Mouse (Mus musculus): ENCODE measurements at regions not wholly inside any gene's neighbourhood (a gene's known extent, or its start where the extent isn't known, plus 50 kb on each side); places are given as distances from the start of the nearest gene placed in this dataset.

DNA sequence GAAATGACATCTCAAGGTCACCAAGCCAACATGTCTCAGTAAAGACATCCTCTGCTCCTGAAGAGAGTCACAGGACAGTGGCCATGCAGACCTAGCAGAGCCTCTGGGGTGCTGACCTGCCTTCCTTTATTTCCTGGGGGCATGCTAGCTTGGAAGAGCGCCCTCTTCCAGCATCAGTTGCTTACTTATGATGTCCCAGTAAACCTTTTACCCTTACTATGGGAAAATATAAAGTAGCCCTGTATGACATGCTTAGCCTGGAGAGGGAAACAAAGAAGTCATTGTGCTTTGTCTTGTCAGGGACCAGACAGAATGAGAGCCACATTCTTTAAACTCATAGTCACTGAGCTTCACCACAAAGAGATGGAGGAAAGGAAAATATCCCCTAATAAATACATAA is 82.9 kb downstream of the Postn start:
- DNase-seq (ENCODE audit: low spot score in 2 of 2) = no peak

DNA sequence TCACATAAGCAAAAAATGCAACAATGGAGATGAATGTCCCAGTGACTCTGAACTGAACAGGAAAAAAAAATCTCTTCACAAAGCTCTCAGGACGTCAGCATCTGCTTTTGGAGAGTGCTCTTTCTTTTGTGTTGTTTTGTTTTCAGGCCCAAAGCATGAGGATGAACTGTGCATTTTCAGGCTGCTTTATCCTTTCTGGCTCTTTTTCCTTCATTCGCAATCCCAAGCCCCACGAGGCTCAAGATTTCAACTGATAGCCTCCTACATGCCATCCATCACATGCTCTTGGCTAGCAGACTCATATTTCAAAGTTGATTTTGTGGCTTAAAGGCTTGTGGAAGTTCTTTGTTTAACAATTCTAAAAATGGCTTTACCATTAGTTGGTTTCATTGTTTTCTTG is 86.0 kb downstream of the Postn start:
- DNase-seq (ENCODE audit: low spot score in 2 of 2) = no peak

GRCm38 (mm10) chr3:54457416-54457815 is 96.5 kb downstream of the Postn start:
- no peak for DNase-seq (ENCODE audit: low spot score in 2 of 2)

DNA sequence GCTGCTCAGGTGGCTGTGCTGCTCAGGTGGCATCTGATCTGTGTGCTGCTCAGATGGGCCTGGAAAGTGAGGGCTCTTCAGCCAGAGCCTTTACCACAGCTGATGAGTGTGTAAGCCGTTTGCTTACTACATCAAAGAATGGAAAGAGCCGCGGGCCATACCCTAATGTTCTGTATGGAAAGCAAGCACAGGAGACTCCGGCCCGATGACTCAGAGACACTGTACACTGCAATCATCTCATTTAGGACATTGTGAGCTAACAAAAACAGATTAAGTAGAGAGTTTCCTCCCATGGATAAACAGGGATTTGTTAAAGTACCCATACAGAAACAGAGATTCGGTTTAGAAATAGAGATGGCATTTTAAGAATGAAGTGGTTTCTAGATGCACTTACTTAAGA is 100.5 kb downstream of the Postn start:
- no peak for DNase-seq (ENCODE audit: low spot score in 2 of 2)

DNA sequence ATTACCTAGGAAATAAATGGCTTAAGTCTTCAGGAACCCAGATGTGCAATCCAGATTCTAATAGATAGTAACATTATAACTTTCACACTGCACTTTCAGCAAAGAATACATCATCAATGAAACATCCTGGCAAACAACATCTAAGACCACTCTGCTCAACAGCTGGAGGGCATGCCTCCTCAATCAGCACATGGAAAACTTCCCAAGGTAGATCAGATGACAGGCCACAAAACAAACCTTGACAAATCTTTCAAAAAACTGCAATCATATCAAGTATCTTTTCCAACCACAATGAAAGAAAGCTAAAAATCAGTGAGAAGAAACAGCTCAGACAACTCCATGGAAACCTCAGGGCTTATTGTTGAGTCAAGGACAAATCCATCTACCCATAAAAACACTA is 105.2 kb downstream of the Postn start:
- DNase-seq (ENCODE audit: low spot score in 2 of 2) = no peak

DNA sequence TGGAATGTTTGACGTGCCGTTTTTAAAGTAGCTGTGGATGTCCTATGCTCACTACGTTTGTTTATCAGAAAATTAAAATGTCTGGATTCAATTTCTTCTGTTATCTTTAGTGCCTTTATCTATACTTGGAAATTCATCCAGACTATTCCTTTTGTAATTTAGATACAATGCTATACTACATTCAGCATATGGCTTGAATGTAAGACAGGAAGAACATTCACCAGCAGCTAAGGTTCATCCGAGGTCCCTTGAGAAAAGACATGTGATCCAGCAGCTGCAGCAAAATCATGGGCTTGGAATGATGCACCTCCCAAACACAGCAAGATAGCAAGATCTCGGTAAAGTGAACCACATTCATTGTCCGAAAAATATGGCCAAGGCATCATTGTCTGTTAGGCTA is 113.3 kb downstream of the Postn start:
- DNase-seq (ENCODE audit: low spot score in 2 of 2) = no peak

DNA sequence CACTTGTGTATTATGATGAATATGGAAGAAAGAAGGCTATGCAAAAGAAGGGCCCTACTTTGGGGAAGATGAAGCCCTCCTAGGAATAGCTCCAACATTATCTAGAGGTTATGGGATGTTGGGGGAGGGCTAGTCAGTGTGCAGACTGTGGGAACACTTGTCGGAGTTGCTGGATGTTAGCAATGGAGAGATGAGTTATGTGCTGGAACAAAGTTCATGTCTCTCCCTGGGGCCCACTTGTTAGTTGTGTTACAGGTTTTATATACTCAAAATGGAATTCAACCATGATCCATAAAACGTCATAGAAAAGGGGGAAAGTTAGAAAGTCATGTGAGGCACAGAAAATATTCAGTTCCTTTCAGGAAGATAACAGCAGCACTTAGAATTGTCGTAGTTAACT is 115.0 kb downstream of the Postn start:
- DNase-seq (ENCODE audit: low spot score in 2 of 2) = no peak

GRCm38 (mm10) chr3:54477986-54478385 is 117.1 kb downstream of the Postn start:
- no peak for DNase-seq (ENCODE audit: low spot score in 2 of 2)

GRCm38 (mm10) chr3:54480251-54480650 is 119.3 kb downstream of the Postn start:
- no peak for DNase-seq (ENCODE audit: low spot score in 2 of 2)

DNA sequence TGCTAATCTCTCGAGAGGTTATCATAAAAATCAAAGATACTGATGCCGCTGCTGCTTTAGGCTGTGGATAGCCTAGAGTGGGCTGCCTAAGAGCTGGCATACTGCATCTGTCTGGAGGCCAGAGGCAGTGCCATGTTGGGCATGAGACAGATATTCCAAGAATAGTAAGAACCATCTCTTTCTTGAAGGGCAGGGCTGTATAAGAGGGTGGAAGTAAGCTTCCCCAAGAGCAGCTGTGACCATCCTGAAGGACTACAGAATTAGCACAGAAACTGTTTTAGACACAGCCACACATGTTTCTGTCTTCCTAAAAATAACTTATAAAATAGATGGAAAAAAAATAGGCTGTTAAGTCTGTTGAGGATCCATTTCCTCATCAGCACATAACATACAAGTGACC is 126.4 kb downstream of the Postn start:
- no peak for DNase-seq (ENCODE audit: low spot score in 2 of 2)

DNA sequence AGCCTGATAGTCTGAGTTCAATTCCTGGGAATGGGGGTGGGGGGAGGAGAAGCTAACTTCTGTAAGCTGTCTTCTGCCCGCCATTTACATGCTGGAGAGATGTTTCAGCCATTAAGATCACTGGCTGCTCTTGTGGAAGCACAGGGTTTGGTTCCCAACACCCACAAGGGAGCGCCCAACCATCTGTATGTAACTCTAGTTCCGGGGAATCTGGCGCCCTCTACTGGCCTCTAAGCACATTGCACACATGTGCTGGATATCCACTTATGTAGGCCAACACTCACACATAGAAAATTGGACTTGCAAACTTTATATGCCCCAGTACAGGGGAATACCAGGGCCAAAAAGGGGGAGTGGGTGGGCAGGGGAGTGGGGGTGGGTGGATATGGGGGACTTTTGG is 126.9 kb downstream of the Postn start:
- no peak for DNase-seq (ENCODE audit: low spot score in 2 of 2)

DNA sequence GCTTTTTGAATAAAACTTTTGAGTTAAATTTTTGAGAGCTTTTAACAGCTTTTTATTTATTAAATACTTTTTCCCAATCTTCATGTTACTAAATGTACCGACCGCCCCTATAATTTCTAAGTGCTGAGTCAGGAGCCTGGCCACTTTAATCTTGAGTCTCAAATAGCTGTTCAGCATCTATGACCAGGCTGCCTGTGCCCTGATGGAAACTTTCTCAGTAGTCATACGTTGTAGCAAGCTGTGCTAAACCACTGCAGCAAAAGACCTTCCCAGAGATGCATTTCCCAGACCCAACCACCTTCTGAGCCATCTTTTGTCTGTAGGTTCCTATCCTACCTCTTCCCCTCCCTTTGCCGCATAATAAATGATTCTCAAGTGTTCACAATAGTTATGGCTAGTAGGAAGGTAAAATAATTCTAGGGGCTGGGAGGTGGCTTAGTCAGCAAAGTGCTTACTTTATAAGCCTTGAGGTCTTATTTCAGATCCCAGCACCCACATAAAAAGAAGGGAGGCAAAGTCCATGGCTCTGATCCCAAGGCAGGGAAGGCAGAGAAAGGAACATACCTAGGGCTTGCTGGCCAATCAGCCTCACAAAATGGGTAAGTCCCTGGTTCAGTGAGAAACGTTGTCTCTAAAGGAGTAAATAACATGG is 129.5 kb downstream of the Postn start:
- no peak for DNase-seq (ENCODE audit: low spot score in 2 of 2)

GRCm38 (mm10) chr3:54493567-54493966 is 132.7 kb downstream of the Postn start:
- DNase-seq (ENCODE audit: low spot score in 2 of 2) = no peak

GRCm38 (mm10) chr3:54504997-54505396 is 144.1 kb downstream of the Postn start:
- DNase-seq (ENCODE audit: low spot score in 2 of 2) = no peak

DNA sequence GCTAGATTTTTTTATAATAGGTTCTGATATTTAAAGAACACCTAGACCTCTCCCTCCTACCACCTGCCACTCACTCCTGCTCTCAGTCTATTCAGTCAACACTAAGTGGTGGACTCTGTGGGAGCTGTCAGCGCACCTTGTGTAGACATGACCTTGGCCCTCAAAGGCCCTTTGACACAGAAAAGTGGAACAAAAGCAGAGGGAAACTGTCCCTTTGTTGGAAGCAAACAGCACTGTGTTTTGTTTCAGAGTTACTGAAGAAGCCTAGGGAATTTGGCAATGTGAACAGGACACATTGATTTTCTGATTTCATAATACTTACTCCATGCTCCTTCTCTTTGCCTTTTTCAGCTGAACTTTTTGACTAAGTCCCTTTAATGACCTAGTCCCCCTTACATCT is 146.7 kb downstream of the Postn start:
- DNase-seq (ENCODE audit: low spot score in 2 of 2) = no peak

- no peak for DNase-seq (ENCODE audit: low spot score in 2 of 2)
Observed at GRCm38 (mm10) chr3:54508906-54509305, 148.0 kb downstream of the Postn start.

DNA sequence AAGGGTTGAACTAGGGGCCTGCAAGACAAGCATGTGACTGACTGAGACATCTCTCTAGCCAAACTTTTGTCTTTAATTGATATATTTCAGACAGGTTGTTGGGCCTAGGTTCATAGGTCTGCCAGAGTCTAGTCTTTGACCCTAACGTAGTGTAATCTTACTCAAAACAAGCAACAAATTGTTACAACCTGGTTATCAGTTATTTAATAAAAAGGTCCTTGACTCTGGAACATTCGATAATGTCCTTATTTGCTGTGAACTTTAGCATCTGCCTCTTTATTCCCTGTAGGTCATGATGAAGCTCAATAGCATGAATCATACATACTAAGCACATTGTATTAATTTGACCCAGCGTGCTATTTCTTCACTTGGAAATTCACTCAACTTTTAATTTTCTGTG is 156.3 kb downstream of the Postn start:
- no peak for DNase-seq (ENCODE audit: low spot score in 2 of 2)

DNA sequence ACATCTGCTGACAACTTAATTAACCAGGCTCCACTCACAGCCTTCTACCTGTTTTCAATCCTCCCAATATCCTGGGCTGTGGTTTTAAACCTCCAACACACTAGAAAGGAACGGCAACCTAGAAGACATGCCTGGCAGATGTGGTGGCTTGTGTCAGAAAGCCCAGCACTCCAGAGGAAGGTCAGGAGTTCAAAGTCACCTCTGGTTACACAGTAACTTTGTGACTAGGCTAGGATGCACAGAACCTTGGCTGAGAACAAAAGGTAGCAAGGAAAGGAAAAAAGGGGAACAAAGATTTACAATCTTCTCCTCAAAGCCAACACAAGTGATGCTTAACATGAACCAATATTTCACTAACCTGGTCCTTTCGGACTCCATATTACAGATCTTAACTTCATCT is 161.8 kb downstream of the Postn start:
- DNase-seq (ENCODE audit: low spot score in 2 of 2) = no peak

GRCm38 (mm10) chr3:54526618-54527017 is 165.7 kb downstream of the Postn start:
- DNase-seq (ENCODE audit: low spot score in 2 of 2) = no peak

- no peak for DNase-seq (ENCODE audit: low spot score in 2 of 2)
Observed at GRCm38 (mm10) chr3:54528292-54528691, 164.3 kb upstream of the Supt20 start.

- no peak for DNase-seq (ENCODE audit: low spot score in 2 of 2)
Observed at GRCm38 (mm10) chr3:54530251-54530650, 162.4 kb upstream of the Supt20 start.

DNA sequence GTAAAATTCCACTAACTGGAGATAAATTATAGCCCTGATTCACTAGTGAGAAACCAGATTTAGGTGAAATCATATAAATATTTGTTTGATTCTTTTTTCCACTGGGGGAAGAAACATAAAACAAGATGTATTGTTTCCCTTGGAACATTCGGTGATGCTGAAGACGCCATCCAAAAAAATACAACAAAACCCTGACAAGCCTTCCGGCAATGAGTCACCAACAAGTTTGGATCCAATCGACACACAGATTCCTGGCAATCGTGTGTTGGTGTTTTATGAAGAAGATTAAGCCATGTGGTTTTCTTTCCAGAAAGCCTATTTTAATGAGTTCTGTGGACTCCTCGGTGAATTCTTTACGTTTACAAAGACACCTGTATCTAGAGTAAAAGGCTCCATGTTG is 157.2 kb upstream of the Supt20 start:
- no peak for DNase-seq (ENCODE audit: low spot score in 2 of 2)

DNA sequence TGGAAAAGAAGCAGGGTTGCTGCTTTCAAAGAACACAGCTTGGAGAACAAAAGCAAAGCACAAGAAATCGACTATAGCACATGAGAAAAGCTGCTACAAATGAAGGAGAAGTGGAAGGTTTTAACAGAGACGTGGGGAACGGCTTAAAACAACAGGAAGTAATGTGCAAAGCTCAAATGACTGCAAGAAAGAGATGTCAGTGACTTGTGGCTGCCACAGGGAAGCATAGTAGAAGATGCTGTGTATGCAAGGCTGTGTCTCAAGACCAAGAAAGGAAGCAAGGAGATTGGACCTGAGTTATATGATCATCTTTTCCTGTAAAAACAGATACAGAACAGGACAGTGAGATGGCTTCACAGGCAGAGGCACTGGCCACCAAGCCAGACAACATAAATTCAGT is 154.6 kb upstream of the Supt20 start:
- DNase-seq (ENCODE audit: low spot score in 2 of 2) = no peak

DNA sequence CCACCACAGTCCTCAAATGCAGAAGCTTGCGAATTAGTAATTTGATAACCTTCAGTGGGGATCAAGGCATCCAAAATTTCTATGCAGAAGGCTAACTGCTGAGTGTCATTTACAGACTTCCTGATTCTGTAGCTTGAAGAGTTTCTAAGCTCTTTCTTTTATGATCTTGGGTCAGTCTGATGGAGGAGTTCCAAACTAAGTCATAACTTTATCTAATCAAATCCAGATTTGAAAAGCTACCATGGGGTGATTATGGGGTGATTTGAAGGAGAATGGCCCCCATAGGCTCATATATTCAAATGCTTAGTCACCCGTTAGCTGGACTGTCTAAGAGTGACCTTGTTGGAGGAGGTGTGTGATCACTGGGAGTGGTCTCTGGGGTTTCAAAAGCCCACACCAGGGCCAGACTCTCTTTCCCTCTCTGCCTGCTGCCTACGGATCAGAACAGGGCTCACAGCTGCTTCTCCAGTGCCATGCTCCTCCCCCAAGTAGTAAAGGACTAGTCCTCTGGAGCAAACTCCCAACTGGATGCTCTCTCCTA is 152.0 kb upstream of the Supt20 start:
- no peak for DNase-seq (ENCODE audit: low spot score in 2 of 2)

Data from spleen, postnatal 14 days (tissue).